Mouse (Mus musculus) stomach, embryonic 15.5 days (tissue): ENCODE results near the gene Amigo2. TPM values are rescaled to one million over a fixed set of nuclear protein-coding genes. Genes with fewer than 3 reads are reported as not detected.
"Not testable (repeated sequence)": the region's sequence is repeated elsewhere in the genome, so short reads cannot be mapped to it uniquely, and the experiment has no call there.

Source experiments
- ATAC-seq: fragments of 200-750 bp; cut with Nextera tagmentation; 2 replicates; pipeline ENCODE4 v1.8.0; 2017; ENCODE audit warnings: low read depth, moderate number of reproducible peaks, moderate TSS enrichment; ENCODE audit not compliant: insufficient read depth, low FRiP score
- H3K27ac ChIP-seq: fragments of 300-500 bp; sonication (generic); 2 replicates; pipeline ENCODE4 v1.5.1; 2015; ENCODE audit warnings: mild to moderate bottlenecking, inconsistent platforms
- H3K27me3 ChIP-seq: fragments of 300-500 bp; sonication (generic); replicated peaks from 2 replicates; pipeline ENCODE4 v1.6.1; 2015; ENCODE audit warnings: inconsistent platforms
- H3K36me3 ChIP-seq: fragments of 300-500 bp; sonication (generic); 2 replicates; pipeline ENCODE4 v1.6.1; 2015; ENCODE audit warnings: inconsistent platforms
- H3K4me1 ChIP-seq: fragments of 300-500 bp; sonication (generic); 2 replicates; pipeline ENCODE4 v1.6.1; 2015; ENCODE audit warnings: inconsistent platforms
- H3K4me2 ChIP-seq: fragments of 300-500 bp; sonication (generic); 2 replicates; pipeline ENCODE4 v1.6.1; 2015; ENCODE audit warnings: mild to moderate bottlenecking, inconsistent platforms
- H3K4me3 ChIP-seq: fragments of 300-500 bp; sonication (generic); replicated peaks from 2 replicates; pipeline ENCODE4 v1.5.1; 2015; ENCODE audit warnings: inconsistent platforms
- H3K9ac ChIP-seq: fragments of 300-500 bp; sonication (generic); 2 replicates; pipeline ENCODE4 v1.6.1; 2015; ENCODE audit warnings: inconsistent platforms
- H3K9me3 ChIP-seq: fragments of 300-500 bp; sonication (generic); 2 replicates; pipeline ENCODE4 v1.6.1; 2016; ENCODE audit warnings: inconsistent platforms
- WGBS: fragments of 180-500 bp; shearing (Covaris S2); methylation state at CpG from one replicate; pipeline ENCODE4 v1.1.7; 2015; 5-methylcytosine and 5-hydroxymethylcytosine counted together
- polyA plus RNA-seq: library from polyadenylated mRNA; unstranded; fragments of >200 nt; fragmentation: Nextera tagmentation; extraction: Ambion mirVana; gene quantifications from 2 replicates; pipeline ENCODE4 v1.2.1, GENCODE M21; 2015

The Amigo2 gene
- polyA plus RNA-seq, 1 experiment from 2014 or later, result 5.5 TPM

GRCm38 (mm10) chr15:97246256-97246655, 831 bp downstream of the Amigo2 start:
- no peak for ATAC-seq
- WGBS, result 28% methylated on average over 14 of the region's 14 CpGs

GRCm38 (mm10) chr15:97245392-97245791, 1.7 kb downstream of the Amigo2 start:
- Histone ChIP-seq H3K4me2 (no peak overlapping the region), H3K4me1 (no peaks in the 10 kb centered on the region; the same call in 1 of the 2 replicates), H3K27me3 (peaks cover 10% of the 10 kb centered on the region), H3K4me3 (no peak overlapping the region), H3K27ac (no peak overlapping the region), H3K36me3 (no peaks in the 10 kb centered on the region), H3K9ac (no peak overlapping the region), H3K9me3 (no peaks in the 10 kb centered on the region)
- ATAC-seq, result no peak
- 75% methylated on average over 18 of the region's 18 CpGs for WGBS

More at GRCm38 (mm10) chr15:97246256-97246655, 831 bp downstream of the Amigo2 start:
- H3K27ac ChIP-seq, result no peak overlapping the region
- no peaks in the 10 kb centered on the region; the same call in 1 of the 2 replicates for H3K4me1 ChIP-seq
- H3K9ac ChIP-seq, result no peak overlapping the region
- peak overlapping the region; percentile 93 for H3K4me2 ChIP-seq
- H3K27me3 ChIP-seq, result peaks cover 10% of the 10 kb centered on the region
- no peaks in the 10 kb centered on the region for H3K9me3 ChIP-seq
- no peaks in the 10 kb centered on the region for H3K36me3 ChIP-seq
- H3K4me3 ChIP-seq, result peak overlapping the region; percentile 67; the same call in 1 of the 2 replicates

GRCm38 (mm10) chr15:97236943-97237342, 10.1 kb downstream of the Amigo2 start:
- 56% methylated on average over 9 of the region's 9 CpGs for WGBS
- Histone ChIP-seq H3K4me2 (no peak overlapping the region), H3K27ac (no peak overlapping the region), H3K36me3 (no peaks in the 10 kb centered on the region), H3K4me1 (no peaks in the 10 kb centered on the region), H3K9me3 (no peaks in the 10 kb centered on the region), H3K9ac (no peak overlapping the region), H3K4me3 (no peak overlapping the region), H3K27me3 (no peaks in the 10 kb centered on the region)
- ATAC-seq, result no peak

- H3K27me3 ChIP-seq, result no peaks in the 10 kb centered on the region
- H3K27ac ChIP-seq, result no peak overlapping the region
- 21% methylated on average over 7 of the region's 7 CpGs for WGBS
- no peak overlapping the region for H3K9ac ChIP-seq
- no peaks in the 10 kb centered on the region for H3K4me1 ChIP-seq
- H3K9me3 ChIP-seq, result no peaks in the 10 kb centered on the region
- H3K36me3 ChIP-seq, result no peaks in the 10 kb centered on the region
- no peak for ATAC-seq
- no peak overlapping the region for H3K4me2 ChIP-seq
- H3K4me3 ChIP-seq, result no peak overlapping the region
Measured at GRCm38 (mm10) chr15:97235183-97235582, 11.9 kb downstream of the Amigo2 start.

GRCm38 (mm10) chr15:97234076-97234475, 13.0 kb downstream of the Amigo2 start:
- H3K4me1 ChIP-seq, result no peaks in the 10 kb centered on the region
- H3K9me3 ChIP-seq, result no peaks in the 10 kb centered on the region
- H3K9ac ChIP-seq, result no peak overlapping the region
- no peak overlapping the region for H3K27ac ChIP-seq
- no peak overlapping the region for H3K4me3 ChIP-seq
- no peak overlapping the region for H3K4me2 ChIP-seq
- ATAC-seq, result no peak
- H3K36me3 ChIP-seq, result no peaks in the 10 kb centered on the region
- no peaks in the 10 kb centered on the region for H3K27me3 ChIP-seq
- 73% methylated on average over 6 of the region's 6 CpGs for WGBS

GRCm38 (mm10) chr15:97229494-97230077, 17.5 kb downstream of the Amigo2 start:
- WGBS, result 69% methylated on average over 11 of the region's 11 CpGs

GRCm38 (mm10) chr15:97224003-97224402, 23.1 kb downstream of the Amigo2 start:
- no peak overlapping the region for H3K4me2 ChIP-seq
- 60% methylated on average over 8 of the region's 8 CpGs for WGBS
- H3K9me3 ChIP-seq, result no peaks in the 10 kb centered on the region
- H3K4me3 ChIP-seq, result no peak overlapping the region
- no peaks in the 10 kb centered on the region for H3K4me1 ChIP-seq
- no peak overlapping the region for H3K9ac ChIP-seq
- H3K27me3 ChIP-seq, result no peaks in the 10 kb centered on the region
- ATAC-seq, result no peak
- no peaks in the 10 kb centered on the region for H3K36me3 ChIP-seq
- no peak overlapping the region for H3K27ac ChIP-seq

More at GRCm38 (mm10) chr15:97229494-97230077, 17.5 kb downstream of the Amigo2 start:
- H3K4me1 ChIP-seq, result no peaks in the 10 kb centered on the region
- no peak overlapping the region for H3K27ac ChIP-seq
- no peaks in the 10 kb centered on the region for H3K27me3 ChIP-seq
- no peak overlapping the region for H3K4me2 ChIP-seq
- ATAC-seq, result no peak
- H3K9me3 ChIP-seq, result no peaks in the 10 kb centered on the region
- no peaks in the 10 kb centered on the region for H3K36me3 ChIP-seq
- H3K9ac ChIP-seq, result no peak overlapping the region
- no peak overlapping the region for H3K4me3 ChIP-seq

- Histone ChIP-seq H3K4me3 (no peak overlapping the region), H3K4me2 (no peak overlapping the region), H3K9me3 (no peaks in the 10 kb centered on the region), H3K4me1 (no peaks in the 10 kb centered on the region), H3K27me3 (no peaks in the 10 kb centered on the region), H3K36me3 (no peaks in the 10 kb centered on the region), H3K9ac (no peak overlapping the region), H3K27ac (no peak overlapping the region)
- 69% methylated on average over 10 of the region's 10 CpGs for WGBS
- no peak for ATAC-seq
Measured at GRCm38 (mm10) chr15:97223431-97223830, 23.7 kb downstream of the Amigo2 start.

GRCm38 (mm10) chr15:97216843-97217242, 30.2 kb downstream of the Amigo2 start:
- H3K4me1 ChIP-seq, result no peaks in the 10 kb centered on the region
- H3K36me3 ChIP-seq, result no peaks in the 10 kb centered on the region
- no peak overlapping the region for H3K27ac ChIP-seq
- no peak overlapping the region for H3K4me2 ChIP-seq
- WGBS, result 87% methylated on average over 5 of the region's 5 CpGs
- no peak for ATAC-seq
- H3K4me3 ChIP-seq, result no peak overlapping the region
- no peak overlapping the region for H3K9ac ChIP-seq
- no peaks in the 10 kb centered on the region for H3K27me3 ChIP-seq
- no peaks in the 10 kb centered on the region for H3K9me3 ChIP-seq

- no peak for ATAC-seq
- WGBS, result 71% methylated on average over 17 of the region's 17 CpGs
- Histone ChIP-seq H3K27ac (no peak overlapping the region), H3K27me3 (no peaks in the 10 kb centered on the region), H3K9me3 (no peaks in the 10 kb centered on the region), H3K4me2 (no peak overlapping the region), H3K4me3 (no peak overlapping the region), H3K4me1 (no peaks in the 10 kb centered on the region), H3K9ac (no peak overlapping the region), H3K36me3 (no peaks in the 10 kb centered on the region)
Measured at GRCm38 (mm10) chr15:97212501-97213477, 34.3 kb downstream of the Amigo2 start.

- H3K4me2 ChIP-seq, H3K9ac ChIP-seq, ATAC-seq, H3K4me3 ChIP-seq, H3K27ac ChIP-seq, H3K9me3 ChIP-seq, H3K27me3 ChIP-seq, H3K4me1 ChIP-seq, H3K36me3 ChIP-seq: not testable (repeated sequence)
- 80% methylated on average over 3 of the region's 3 CpGs for WGBS
Measured at GRCm38 (mm10) chr15:97209754-97210153, 37.3 kb downstream of the Amigo2 start.

GRCm38 (mm10) chr15:97206506-97206905, 40.6 kb downstream of the Amigo2 start:
- no peaks in the 10 kb centered on the region for H3K9me3 ChIP-seq
- no peak for ATAC-seq
- H3K4me3 ChIP-seq, result no peak overlapping the region
- H3K9ac ChIP-seq, result no peak overlapping the region
- 95% methylated on average over 8 of the region's 8 CpGs for WGBS
- no peak overlapping the region for H3K4me2 ChIP-seq
- no peaks in the 10 kb centered on the region for H3K36me3 ChIP-seq
- no peaks in the 10 kb centered on the region for H3K4me1 ChIP-seq
- no peaks in the 10 kb centered on the region for H3K27me3 ChIP-seq
- H3K27ac ChIP-seq, result no peak overlapping the region
